Mouse (Mus musculus) liver, embryonic 12.5 days (tissue): Measurements from ENCODE around the gene Adamts15. TPM values are rescaled to one million over a fixed set of nuclear protein-coding genes. Genes with fewer than 3 reads are reported as not detected.
A peak's percentile ranks its signal among the peaks of the same experiment; 100 is the strongest.

ENCODE experiments used
- ATAC-seq: fragments of 200-750 bp; cut with Nextera tagmentation; 2 replicates; pipeline ENCODE4 v1.8.0; 2017; ENCODE audit warnings: moderate number of reproducible peaks, mild to moderate bottlenecking, moderate library complexity
- H3K27ac ChIP-seq: fragments of 300-500 bp; sonication (generic); 2 replicates; pipeline ENCODE4 v1.5.1; 2016; ENCODE audit warnings: mild to moderate bottlenecking
- H3K27me3 ChIP-seq: fragments of 300-500 bp; sonication (generic); replicated peaks from 2 replicates; pipeline ENCODE4 v1.6.1; 2016; ENCODE audit warnings: mild to moderate bottlenecking, moderate library complexity
- H3K36me3 ChIP-seq: fragments of 300-500 bp; sonication (generic); 2 replicates; pipeline ENCODE4 v1.6.1; 2016; ENCODE audit warnings: mild to moderate bottlenecking, moderate library complexity
- H3K4me1 ChIP-seq: fragments of 300-500 bp; sonication (generic); 2 replicates; pipeline ENCODE4 v1.6.1; 2016
- H3K4me2 ChIP-seq: fragments of 300-500 bp; sonication (generic); 2 replicates; pipeline ENCODE4 v1.6.1; 2016; ENCODE audit warnings: mild to moderate bottlenecking, moderate library complexity
- H3K4me3 ChIP-seq: fragments of 300-500 bp; sonication (generic); 2 replicates; pipeline ENCODE4 v1.5.1; 2016; ENCODE audit warnings: mild to moderate bottlenecking, moderate library complexity
- H3K9ac ChIP-seq: fragments of 300-500 bp; sonication (generic); 2 replicates; pipeline ENCODE4 v1.6.1; 2016; ENCODE audit warnings: mild to moderate bottlenecking, moderate library complexity
- H3K9me3 ChIP-seq: fragments of 300-500 bp; sonication (generic); replicated peaks from 2 replicates; pipeline ENCODE4 v1.6.1; 2016; ENCODE audit warnings: mild to moderate bottlenecking, moderate library complexity
- WGBS: fragments of 180-500 bp; shearing (Covaris S2); methylation state at CpG from one replicate; pipeline ENCODE4 v1.1.7; 2016; ENCODE audit not compliant: insufficient replicate concordance; 5-methylcytosine and 5-hydroxymethylcytosine counted together
- polyA plus RNA-seq: library from polyadenylated mRNA; unstranded; fragments of >200 nt; fragmentation: Nextera tagmentation; extraction: Ambion mirVana; gene quantifications from 2 replicates; pipeline ENCODE4 v1.2.1, GENCODE M21; 2016

Adamts15 gene
- polyA plus RNA-seq, 1 experiment from 2014 or later = 0.99 TPM

DNA sequence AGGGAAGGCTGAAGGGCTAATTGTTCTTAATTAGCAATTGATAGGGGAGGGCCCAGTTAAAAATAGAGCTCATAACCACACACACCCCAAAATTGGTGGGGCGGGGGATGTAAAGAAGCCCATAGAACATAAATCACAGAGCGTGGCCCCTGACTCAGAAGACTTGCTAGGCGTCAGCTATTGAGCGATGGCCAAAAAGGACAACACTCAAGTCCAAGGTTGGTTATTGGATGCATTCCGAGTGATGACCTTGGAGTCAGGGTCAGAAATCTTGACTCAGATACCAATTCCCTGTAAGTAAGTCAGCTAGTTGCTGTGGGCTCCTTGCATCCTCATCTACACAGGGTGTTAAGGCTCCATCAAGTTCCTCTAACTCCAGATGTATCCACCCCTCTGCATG is 19.0 kb downstream of the Adamts15 start:
- no peaks in the 10 kb centered on the region for H3K9me3 ChIP-seq
- H3K9ac ChIP-seq = no peak overlapping the region
- no peaks in the 10 kb centered on the region for H3K4me1 ChIP-seq
- H3K4me2 ChIP-seq = no peak overlapping the region
- no peaks in the 10 kb centered on the region for H3K27me3 ChIP-seq
- no peak overlapping the region for H3K4me3 ChIP-seq
- 80% methylated on average over 5 of the region's 5 CpGs for WGBS
- no peak overlapping the region for H3K27ac ChIP-seq
- ATAC-seq = no peak
- no peaks in the 10 kb centered on the region for H3K36me3 ChIP-seq

DNA sequence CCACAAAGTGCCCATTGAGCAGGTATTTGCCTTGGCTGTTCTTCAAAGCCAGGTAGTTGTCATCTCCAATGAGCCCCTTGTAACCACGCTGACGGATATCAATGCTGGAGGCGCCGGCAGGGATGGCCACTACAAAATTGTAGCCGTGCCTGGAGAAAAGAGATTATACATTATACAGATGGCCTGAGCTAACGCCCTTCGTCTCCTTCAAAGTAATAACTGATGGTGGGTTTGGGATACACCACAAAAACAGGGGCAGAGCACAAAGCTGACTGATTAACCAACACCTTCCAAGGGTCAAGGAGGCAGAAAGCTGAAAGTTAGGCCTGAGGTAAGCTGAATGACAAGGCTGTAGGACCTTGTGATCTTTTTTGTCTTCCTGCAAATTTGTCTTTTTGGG is 19.6 kb downstream of the Adamts15 start:
- no peaks in the 10 kb centered on the region for H3K9me3 ChIP-seq
- no peaks in the 10 kb centered on the region for H3K36me3 ChIP-seq
- no peak overlapping the region for H3K9ac ChIP-seq
- no peak overlapping the region for H3K27ac ChIP-seq
- H3K4me1 ChIP-seq = no peaks in the 10 kb centered on the region
- 76% methylated on average over 7 of the region's 7 CpGs for WGBS
- H3K4me3 ChIP-seq = no peak overlapping the region
- no peaks in the 10 kb centered on the region for H3K27me3 ChIP-seq
- no peak overlapping the region for H3K4me2 ChIP-seq
- no peak for ATAC-seq

DNA sequence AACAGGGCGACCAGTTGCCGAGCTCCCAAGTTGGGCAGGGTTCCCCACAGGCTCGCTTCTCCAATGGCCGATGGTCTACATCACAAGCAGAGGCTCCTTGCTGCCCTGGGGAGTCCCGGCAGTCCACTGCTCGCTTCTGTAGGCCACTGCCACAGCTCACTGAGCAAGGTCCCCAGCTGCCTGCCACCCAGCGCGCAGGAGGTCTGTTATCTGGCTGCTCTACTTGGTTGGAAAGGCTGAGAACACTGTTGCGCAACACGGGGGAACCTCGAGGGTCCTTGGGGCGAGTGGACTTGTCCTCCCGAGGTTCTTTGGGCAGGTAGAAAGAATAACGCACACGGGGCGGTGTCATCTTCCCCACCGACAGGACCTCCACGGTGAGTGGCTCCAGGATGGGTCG is 20.1 kb downstream of the Adamts15 start:
- H3K36me3 ChIP-seq = no peaks in the 10 kb centered on the region
- no peak for ATAC-seq
- 77% methylated on average over 19 of the region's 19 CpGs for WGBS

DNA sequence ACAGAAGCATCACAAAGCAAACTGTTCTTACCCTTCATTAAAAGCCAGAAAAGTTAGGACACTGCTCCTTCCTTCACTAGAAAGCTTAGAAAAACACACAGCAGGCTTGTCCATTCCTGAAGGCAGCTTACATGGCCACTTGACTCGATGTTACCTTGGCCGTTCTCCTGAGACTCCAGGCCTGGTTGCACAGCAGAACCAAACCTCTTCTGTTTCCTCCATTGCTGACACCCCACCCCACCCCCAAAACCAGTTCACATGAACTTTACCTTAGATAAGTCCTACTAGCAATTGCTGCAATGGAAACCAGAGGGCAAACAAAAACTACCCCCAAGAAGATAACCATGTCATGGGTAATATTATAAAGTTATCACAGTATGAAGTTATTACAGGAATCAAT is 25.1 kb downstream of the Adamts15 start:
- Histone ChIP-seq H3K4me2 (no peak overlapping the region), H3K4me1 (no peaks in the 10 kb centered on the region), H3K36me3 (no peaks in the 10 kb centered on the region), H3K27me3 (no peaks in the 10 kb centered on the region), H3K4me3 (no peak overlapping the region), H3K9me3 (no peaks in the 10 kb centered on the region), H3K9ac (no peak overlapping the region), H3K27ac (no peak overlapping the region)
- ATAC-seq = no peak
- 72% methylated on average over 2 of the region's 2 CpGs for WGBS

More for the DNA sequence above, 20.1 kb downstream of the Adamts15 start:
- Histone ChIP-seq H3K27me3 (no peaks in the 10 kb centered on the region), H3K4me2 (no peak overlapping the region), H3K9ac (no peak overlapping the region), H3K4me1 (no peaks in the 10 kb centered on the region), H3K4me3 (no peak overlapping the region), H3K9me3 (no peaks in the 10 kb centered on the region), H3K27ac (no peak overlapping the region)

DNA sequence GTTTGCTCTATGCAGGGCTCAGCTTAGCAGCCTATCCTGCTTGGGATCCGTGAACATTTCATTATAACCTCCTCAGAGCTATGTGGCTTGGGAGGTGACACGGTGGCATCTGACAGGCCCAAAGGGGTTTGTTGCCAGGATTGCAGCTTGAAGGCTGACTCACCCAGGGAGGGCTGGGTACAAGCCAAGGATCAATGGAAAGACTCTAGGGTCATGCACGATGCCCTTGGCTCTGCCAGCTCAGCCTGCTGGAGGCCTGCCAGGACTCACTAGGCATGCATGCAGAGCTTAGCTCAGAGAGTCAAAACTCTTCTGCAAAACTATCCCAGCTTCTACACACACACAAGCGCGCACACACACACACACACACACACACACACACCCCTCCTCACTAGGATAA is 25.5 kb downstream of the Adamts15 start:
- 68% methylated on average over 5 of the region's 5 CpGs for WGBS
- no peak overlapping the region for H3K4me3 ChIP-seq
- H3K4me2 ChIP-seq = no peak overlapping the region
- H3K9ac ChIP-seq = no peak overlapping the region
- H3K36me3 ChIP-seq = no peaks in the 10 kb centered on the region
- no peak overlapping the region for H3K27ac ChIP-seq
- no peaks in the 10 kb centered on the region for H3K4me1 ChIP-seq
- H3K27me3 ChIP-seq = no peaks in the 10 kb centered on the region
- no peaks in the 10 kb centered on the region for H3K9me3 ChIP-seq
- no peak for ATAC-seq

DNA sequence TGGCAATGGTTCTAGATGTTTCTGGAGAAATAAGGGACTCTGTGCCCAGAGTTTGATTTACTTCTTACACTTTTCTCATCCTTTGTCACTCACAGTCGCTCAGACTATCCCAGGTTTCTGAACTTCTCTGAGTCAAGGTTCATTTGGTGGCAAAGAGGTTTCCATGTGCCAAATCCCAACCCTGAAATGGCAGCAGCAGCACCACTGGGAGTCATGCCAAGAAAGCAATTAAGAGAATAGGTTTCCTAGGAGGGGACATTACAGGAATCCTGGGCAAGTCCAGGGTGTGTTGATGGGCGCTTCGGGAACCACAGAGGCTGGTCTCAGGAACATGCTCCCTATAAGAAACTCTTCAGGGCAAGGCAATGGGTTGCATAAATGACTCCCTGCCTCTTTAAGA is 26.6 kb downstream of the Adamts15 start:
- Histone ChIP-seq H3K27ac (no peak overlapping the region), H3K27me3 (no peaks in the 10 kb centered on the region), H3K9ac (no peak overlapping the region), H3K4me1 (no peaks in the 10 kb centered on the region), H3K36me3 (no peaks in the 10 kb centered on the region), H3K9me3 (no peaks in the 10 kb centered on the region), H3K4me2 (no peak overlapping the region), H3K4me3 (no peak overlapping the region)
- no peak for ATAC-seq
- 74% methylated on average over 3 of the region's 3 CpGs for WGBS

DNA sequence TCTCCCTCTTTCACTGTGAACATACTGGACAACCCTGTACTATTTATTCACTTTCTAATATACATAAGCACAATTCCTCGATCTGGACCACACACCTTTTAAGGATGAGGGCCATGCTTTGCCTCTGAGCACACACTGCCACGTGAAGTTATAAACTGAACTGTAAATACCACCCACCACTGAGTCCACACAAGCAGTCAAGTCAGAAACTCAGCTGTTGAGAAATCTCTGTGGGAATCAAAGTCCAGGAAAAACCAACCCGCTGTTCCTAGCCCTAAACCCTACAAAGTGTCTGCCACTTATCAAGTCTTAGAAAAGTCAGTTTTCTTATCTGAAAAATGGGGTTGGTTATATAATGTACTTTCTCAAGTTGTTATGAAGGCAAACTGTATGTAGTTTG is 36.0 kb downstream of the Adamts15 start:
- no peak for ATAC-seq
- H3K4me1 ChIP-seq = no peaks in the 10 kb centered on the region
- H3K9me3 ChIP-seq = no peaks in the 10 kb centered on the region
- no peak overlapping the region for H3K4me2 ChIP-seq
- no peaks in the 10 kb centered on the region for H3K27me3 ChIP-seq
- H3K4me3 ChIP-seq = no peak overlapping the region
- H3K27ac ChIP-seq = no peak overlapping the region
- no peak overlapping the region for H3K9ac ChIP-seq
- H3K36me3 ChIP-seq = no peaks in the 10 kb centered on the region
- 51% methylated on average over 3 of the region's 3 CpGs for WGBS

DNA sequence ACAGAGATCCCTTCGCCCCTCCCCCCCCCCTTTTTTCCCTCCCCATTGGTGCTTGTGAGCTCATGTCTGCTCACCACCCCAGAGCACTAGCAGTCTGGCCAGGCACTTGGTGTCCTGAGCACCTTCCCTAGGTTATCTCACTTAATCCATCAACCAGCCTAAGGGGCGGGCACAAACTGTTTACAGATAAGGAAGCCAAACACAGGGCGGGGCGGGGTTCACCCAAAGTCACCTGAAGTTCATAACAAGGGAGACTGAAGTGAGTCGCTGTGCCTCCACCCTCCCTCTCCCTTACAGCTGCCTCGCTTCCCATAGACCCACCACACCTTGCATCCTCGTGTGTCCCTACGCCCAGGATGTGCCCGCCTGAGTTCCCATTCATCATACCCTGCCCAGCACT is 41.7 kb downstream of the Adamts15 start:
- no peaks in the 10 kb centered on the region for H3K36me3 ChIP-seq
- no peak overlapping the region for H3K4me2 ChIP-seq
- H3K4me3 ChIP-seq = no peak overlapping the region
- WGBS = 51% methylated on average over 8 of the region's 9 CpGs
- no peaks in the 10 kb centered on the region for H3K9me3 ChIP-seq
- 0 out of 2 replicates have a peak, but pooled peaks have one; percentile 30 for ATAC-seq
- H3K27me3 ChIP-seq = no peaks in the 10 kb centered on the region
- no peak overlapping the region for H3K27ac ChIP-seq
- no peaks in the 10 kb centered on the region for H3K4me1 ChIP-seq
- no peak overlapping the region for H3K9ac ChIP-seq

DNA sequence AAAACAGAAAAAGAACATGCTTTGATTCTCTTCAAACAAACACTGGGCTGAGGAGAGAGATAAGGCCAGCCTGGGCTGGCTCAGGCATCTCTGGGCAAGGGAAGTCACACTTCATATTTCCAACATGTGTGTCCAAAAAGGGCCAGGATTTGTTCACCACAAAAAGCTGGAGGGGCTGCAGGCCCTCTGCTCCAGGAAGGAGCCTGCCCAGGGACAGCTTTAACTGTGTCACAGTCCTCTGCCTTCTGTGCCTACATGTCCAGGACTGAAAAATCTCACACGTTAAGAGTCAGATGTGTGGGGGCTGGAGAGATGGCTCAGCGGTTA is 42.3 kb downstream of the Adamts15 start:
- H3K9me3 ChIP-seq = no peaks in the 10 kb centered on the region
- ATAC-seq = no peak
- no peak overlapping the region for H3K27ac ChIP-seq
- H3K4me2 ChIP-seq = no peak overlapping the region
- WGBS = 56% methylated on average over 2 of the region's 2 CpGs
- no peak overlapping the region for H3K4me3 ChIP-seq
- H3K36me3 ChIP-seq = no peaks in the 10 kb centered on the region
- H3K9ac ChIP-seq = no peak overlapping the region
- no peaks in the 10 kb centered on the region for H3K27me3 ChIP-seq
- no peaks in the 10 kb centered on the region for H3K4me1 ChIP-seq

DNA sequence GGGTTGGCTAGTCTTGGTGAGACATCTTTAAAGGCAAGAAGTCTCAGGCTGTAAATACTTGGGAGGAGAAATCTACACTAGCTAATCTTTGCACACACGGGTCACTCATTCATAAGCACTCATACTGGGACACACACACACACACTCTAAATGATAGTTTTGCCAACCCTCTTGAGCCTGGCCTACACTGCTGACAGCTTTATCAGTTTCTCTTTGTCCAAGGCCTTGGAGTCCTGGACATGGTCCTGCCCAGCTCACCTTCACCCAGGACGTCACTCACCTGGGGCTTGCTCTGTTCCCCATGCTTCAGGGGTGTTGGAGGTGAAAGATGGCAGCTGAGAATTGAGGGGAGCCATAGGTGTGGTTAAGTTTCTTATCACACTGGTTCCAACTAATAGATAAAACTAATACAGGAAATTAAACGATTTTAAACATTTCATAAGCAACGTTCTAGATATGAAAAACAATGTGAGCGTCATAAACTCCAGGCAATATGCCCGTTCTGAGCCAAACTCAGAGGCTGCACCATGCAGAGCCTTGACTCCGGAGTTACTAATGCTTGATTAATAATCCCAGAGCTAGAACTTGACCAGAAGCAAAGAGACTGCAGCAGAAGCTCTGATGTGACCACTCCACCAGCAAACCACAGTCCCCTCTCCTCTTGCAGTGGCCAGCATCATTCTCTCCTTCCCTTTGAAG is 42.9 kb downstream of the Adamts15 start:
- 66% methylated on average over 7 of the region's 7 CpGs for WGBS
- H3K9ac ChIP-seq = no peak overlapping the region
- no peak overlapping the region for H3K27ac ChIP-seq
- H3K4me3 ChIP-seq = no peak overlapping the region
- no peaks in the 10 kb centered on the region for H3K4me1 ChIP-seq
- no peaks in the 10 kb centered on the region for H3K9me3 ChIP-seq
- H3K4me2 ChIP-seq = no peak overlapping the region
- ATAC-seq = no peak
- no peaks in the 10 kb centered on the region for H3K27me3 ChIP-seq
- H3K36me3 ChIP-seq = no peaks in the 10 kb centered on the region

DNA sequence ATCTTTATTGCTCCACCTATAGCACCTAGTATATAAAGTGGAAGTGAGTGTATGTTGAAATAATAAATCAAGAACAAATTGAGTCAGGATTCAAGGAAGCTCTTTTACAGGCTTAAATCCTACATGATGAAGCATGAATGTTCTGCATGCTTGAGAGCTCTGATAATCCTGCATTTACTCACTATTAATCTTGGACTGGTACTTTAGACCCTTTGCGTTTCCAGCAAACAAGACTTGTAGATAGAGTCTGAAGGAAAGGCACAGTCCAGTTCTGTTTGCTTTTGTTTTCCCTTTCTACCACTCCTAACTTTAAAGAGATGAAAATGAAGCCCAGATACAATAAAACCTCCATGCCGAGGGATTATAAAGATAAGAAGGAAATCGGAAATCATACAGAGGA is 45.7 kb downstream of the Adamts15 start:
- no peaks in the 10 kb centered on the region for H3K4me1 ChIP-seq
- ATAC-seq = no peak
- no peaks in the 10 kb centered on the region for H3K27me3 ChIP-seq
- H3K9me3 ChIP-seq = no peaks in the 10 kb centered on the region
- H3K4me2 ChIP-seq = no peak overlapping the region
- no peak overlapping the region for H3K27ac ChIP-seq
- no peak overlapping the region for H3K4me3 ChIP-seq
- H3K36me3 ChIP-seq = no peaks in the 10 kb centered on the region
- H3K9ac ChIP-seq = no peak overlapping the region
- WGBS = 57% methylated on average over 3 of the region's 3 CpGs

DNA sequence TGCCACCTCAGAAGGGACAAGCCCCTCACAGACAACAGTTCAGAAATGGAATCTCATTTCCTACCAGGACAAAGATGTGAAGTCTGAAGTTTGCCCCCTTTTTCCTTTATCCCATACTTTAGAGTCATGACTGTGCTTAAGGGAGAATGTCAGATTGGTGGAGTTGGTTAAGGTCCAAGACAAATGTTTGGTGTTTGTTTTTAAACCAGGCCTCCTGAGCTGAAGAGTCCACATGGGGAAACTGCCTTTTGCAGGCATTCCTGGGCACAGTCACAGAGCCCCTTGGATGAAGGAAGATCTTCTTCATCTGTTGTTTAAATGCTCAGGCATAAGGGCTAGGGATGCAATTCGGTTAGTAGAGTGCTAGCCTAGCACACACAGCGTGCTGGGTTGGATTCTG is 66.4 kb downstream of the Adamts15 start:
- 57% methylated on average over 2 of the region's 2 CpGs for WGBS
- ATAC-seq = no peak
- Histone ChIP-seq H3K27me3 (no peaks in the 10 kb centered on the region), H3K9me3 (no peaks in the 10 kb centered on the region), H3K36me3 (no peaks in the 10 kb centered on the region), H3K4me3 (no peak overlapping the region), H3K4me2 (no peak overlapping the region), H3K9ac (no peak overlapping the region), H3K27ac (no peak overlapping the region), H3K4me1 (no peaks in the 10 kb centered on the region)

DNA sequence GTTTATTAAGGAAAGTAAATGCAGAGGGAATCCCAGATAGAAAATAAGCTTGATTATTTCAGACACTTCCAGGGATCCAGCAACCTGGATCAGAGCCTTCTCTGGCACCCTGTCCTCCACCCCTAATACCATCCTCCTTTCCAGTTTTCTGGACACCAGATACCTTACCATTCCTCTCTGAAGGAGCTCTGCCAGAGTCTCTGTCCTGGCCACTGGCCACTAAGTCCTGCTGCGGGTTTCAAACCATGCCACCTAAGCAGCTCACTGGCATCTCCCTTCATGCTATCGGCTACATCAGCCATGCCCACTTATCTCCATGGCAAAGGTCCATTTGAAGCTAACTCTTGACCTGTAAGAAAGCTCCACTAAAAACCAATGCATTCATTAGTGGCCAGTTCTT is 70.4 kb downstream of the Adamts15 start:
- H3K27me3 ChIP-seq = no peaks in the 10 kb centered on the region
- no peak overlapping the region for H3K4me2 ChIP-seq
- no peak overlapping the region for H3K4me3 ChIP-seq
- 70% methylated on average over 2 of the region's 2 CpGs for WGBS
- H3K4me1 ChIP-seq = no peaks in the 10 kb centered on the region
- no peak overlapping the region for H3K27ac ChIP-seq
- no peak for ATAC-seq
- no peaks in the 10 kb centered on the region for H3K36me3 ChIP-seq
- no peak overlapping the region for H3K9ac ChIP-seq
- no peaks in the 10 kb centered on the region for H3K9me3 ChIP-seq
